Mouse (Mus musculus) heart, adult 2 months (tissue): ENCODE results near the gene Zfp2. TPM values are rescaled to one million over a fixed set of nuclear protein-coding genes. Genes with fewer than 3 reads are reported as not detected.

Experiments used
- DNase-seq, 2 experiments: peaks; one replicate each; pipeline ENCODE4 v3.0.0; 2021
- H3K27ac ChIP-seq: fragments of 200-600 bp; 2 replicates; pipeline ENCODE4 v1.8.1; 2022
- H3K27me3 ChIP-seq: fragments of 200-500 bp; 2 replicates; pipeline ENCODE4 v1.6.1; 2012; ENCODE audit warnings: mild to moderate bottlenecking, low read length, inconsistent platforms, mixed read lengths; ENCODE audit not compliant: control insufficient read depth, insufficient read depth
- H3K36me3 ChIP-seq: fragments of 200-500 bp; 2 replicates; pipeline ENCODE4 v1.6.1; 2012; ENCODE audit warnings: low read length, inconsistent platforms; ENCODE audit not compliant: control insufficient read depth, insufficient read depth
- H3K4me1 ChIP-seq: fragments of 200-500 bp; 2 replicates; pipeline ENCODE4 v1.6.1; 2011; ENCODE audit warnings: low read length; ENCODE audit not compliant: control insufficient read depth, insufficient read depth
- H3K4me3 ChIP-seq: fragments of 200-600 bp; 2 replicates; pipeline ENCODE4 v1.8.1; 2022
- H3K79me2 ChIP-seq: fragments of 200-500 bp; replicated peaks from 2 replicates; pipeline ENCODE4 v1.6.1; 2012; ENCODE audit warnings: mild to moderate bottlenecking, inconsistent platforms, low read length, moderate library complexity, mixed read lengths; ENCODE audit not compliant: control insufficient read depth, insufficient read depth
- H3K9ac ChIP-seq: fragments of 200-500 bp; 2 replicates; pipeline ENCODE4 v1.6.1; 2012; ENCODE audit warnings: low read depth, mild to moderate bottlenecking, control low read depth, inconsistent platforms, low read length, mixed read lengths
- CTCF ChIP-seq: fragments of 200-600 bp; IDR thresholded peaks from 2 replicates; pipeline ENCODE4 v1.8.1; 2022; ENCODE audit warnings: antibody characterized with exemption, mild to moderate bottlenecking, moderate library complexity
- EP300 ChIP-seq: fragments of 200-500 bp; IDR thresholded peaks from 2 replicates; pipeline ENCODE4 v1.6.1; 2011; ENCODE audit warnings: low read depth, low read length, control low read depth; ENCODE audit not compliant: insufficient read depth
- POLR2A ChIP-seq: fragments of 200-500 bp; IDR thresholded peaks from 2 replicates; pipeline ENCODE4 v1.6.1; 2011; ENCODE audit warnings: mild to moderate bottlenecking, low read depth, low read length, control low read depth; ENCODE audit not compliant: insufficient read depth
- WGBS: fragments of 180-500 bp; shearing (Covaris S2); methylation state at CpG from one replicate; pipeline ENCODE4 v1.1.7; 2018; 5-methylcytosine and 5-hydroxymethylcytosine counted together
- intact Hi-C: fragments of 180-260 bp; cut with DNase I; formaldehyde crosslinking; loops from one replicate; pipeline ENCODE4 v1.15.1; 2025
- polyA plus RNA-seq: library from polyadenylated mRNA; depleted of rRNA; stranded (reverse); fragments of >200 nt; gene quantifications from 2 replicates; pipeline ENCODE4 v1.2.3, GENCODE M21; 2012
- total RNA-seq, 2 experiments: library from RNA; stranded (reverse); gene quantifications; 2 replicates each; pipeline ENCODE4 v1.2.3; 2021

Gene Zfp2
- total and polyA plus RNA-seq, 3 experiments: 0.78 to 3.0 (median 2.9) TPM

- Histone ChIP-seq H3K9ac (no peak overlapping the region), H3K79me2 (no peaks in the 10 kb centered on the region), H3K27ac (no peak overlapping the region), H3K27me3 (0 out of 2 replicates have a peak, but pooled peaks cover 1% of the 10 kb centered on the region), H3K4me3 (no peak overlapping the region), H3K4me1 (no peaks in the 10 kb centered on the region), H3K36me3 (no peaks in the 10 kb centered on the region)
- DNase-seq: no peak
- intact Hi-C loops: loop anchor here (1.0 to 5.0 kb wide), 3 partner anchors 94 to 598 kb away; no protein-coding TSS in a partner anchor
- WGBS: 33% methylated on average over 14 of the region's 14 CpGs
- TF ChIP-seq EP300 (no peak), CTCF (peak; percentile 92)
Measured at GRCm38 (mm10) chr11:50939621-50940366, 23.8 kb upstream of the Zfp2 start.

DNA sequence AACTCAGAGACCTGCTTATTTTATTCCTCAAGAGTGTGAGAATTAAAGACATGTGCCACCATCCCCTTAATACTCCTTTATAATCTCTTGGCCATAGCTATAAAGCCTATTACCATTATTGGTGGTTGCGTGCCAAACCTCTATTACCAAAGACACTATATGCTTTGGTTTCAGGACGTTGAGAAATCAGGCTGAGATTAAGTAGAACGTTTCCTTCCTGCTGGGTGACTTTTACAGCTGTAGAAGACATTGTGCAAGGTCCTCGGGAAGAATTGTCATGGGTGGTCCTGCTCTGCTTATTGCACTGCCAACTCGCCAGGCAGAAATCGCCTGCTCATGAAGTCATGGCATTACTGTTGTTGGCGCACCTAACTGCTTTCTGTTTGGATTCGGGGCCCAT lies 22.5 kb upstream of the Zfp2 start:
- 63% methylated on average over 8 of the region's 8 CpGs for WGBS
- Histone ChIP-seq H3K4me1 (no peaks in the 10 kb centered on the region), H3K27me3 (0 out of 2 replicates have a peak, but pooled peaks cover under 1% of the 10 kb centered on the region), H3K4me3 (no peak overlapping the region), H3K27ac (no peak overlapping the region), H3K79me2 (no peaks in the 10 kb centered on the region), H3K36me3 (no peaks in the 10 kb centered on the region), H3K9ac (no peak overlapping the region)
- no peak for DNase-seq
- no peak for TF ChIP-seq EP300
- TF ChIP-seq POLR2A: no peak
- no peak for TF ChIP-seq CTCF
- intact Hi-C loops: no loop called here

DNA sequence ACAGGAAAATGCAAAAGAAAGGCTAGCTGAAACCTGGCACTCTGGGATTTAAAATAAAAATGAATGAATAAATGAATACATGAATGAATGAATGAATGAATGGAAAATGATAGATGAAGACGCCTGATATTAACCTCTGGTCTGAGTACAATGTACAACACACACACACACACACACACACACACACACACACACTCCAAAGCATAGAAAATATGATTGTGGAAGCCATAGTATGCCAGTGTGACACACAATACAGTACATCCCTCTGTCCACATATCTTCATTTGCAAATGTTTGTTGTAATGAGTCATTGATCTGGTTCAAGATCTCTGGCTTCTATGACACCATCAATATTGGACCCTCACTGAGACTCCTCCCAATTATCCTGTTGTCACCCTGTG lies 16.1 kb upstream of the Zfp2 start:
- Histone ChIP-seq H3K4me3 (peak overlapping the region; percentile 84; the same call in 1 of the 2 replicates), H3K9ac (no peak overlapping the region)

DNA sequence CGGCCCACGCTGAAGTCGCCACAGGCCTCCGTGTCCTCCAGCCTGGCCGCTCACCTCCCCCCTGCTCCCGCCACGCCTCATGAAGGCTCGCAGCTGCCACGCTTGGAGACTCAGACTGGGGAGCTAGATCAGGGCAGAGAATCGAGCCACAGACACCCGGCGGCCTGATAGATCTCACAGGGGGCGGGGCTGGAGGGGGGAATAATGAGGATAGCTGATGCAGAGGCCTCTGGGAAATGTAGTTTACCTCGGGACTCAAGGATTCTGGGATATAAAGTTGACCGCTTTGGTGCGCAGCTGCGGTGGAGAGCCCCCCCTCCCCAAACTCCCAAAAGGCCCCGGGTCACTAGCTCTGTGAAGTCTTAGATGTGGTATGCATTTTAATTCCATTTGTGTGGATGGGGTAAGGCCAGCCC lies 15.5 kb upstream of the Zfp2 start, which contains the start of gene Zfp354b:
TSS of gene Zfp354b (minus strand) at position 183 of the 416 bp plus-strand sequence.
- TF ChIP-seq POLR2A: peak; percentile 57; the same call in 1 of the 2 replicates
- TF ChIP-seq CTCF: no peak
- peak; percentile 81 to 84 for DNase-seq
- Histone ChIP-seq H3K79me2 (no peaks in the 10 kb centered on the region), H3K36me3 (no peaks in the 10 kb centered on the region), H3K4me1 (peaks cover 2% of the 10 kb centered on the region; the same call in 1 of the 2 replicates), H3K27ac (peak within 1 kb of the TSS; percentile 79), H3K27me3 (no peaks in the 10 kb centered on the region), H3K9ac (peak within 1 kb of the TSS; percentile 88), H3K4me3 (peak within 1 kb of the TSS; percentile 84)
- intact Hi-C loops: loop anchor here (1.0 to 5.0 kb wide), 4 partner anchors 15 to 126 kb away; partner anchors contain the start of genes Zfp2, Zfp354a and Zfp454
- 2% methylated on average over 18 of the region's 18 CpGs for WGBS

More for the DNA sequence above, 16.1 kb upstream of the Zfp2 start:
- WGBS: 68% methylated on average over 1 of the region's 1 CpGs
- Histone ChIP-seq H3K79me2 (no peaks in the 10 kb centered on the region), H3K27ac (no peak overlapping the region), H3K4me1 (peaks cover 2% of the 10 kb centered on the region; the same call in 1 of the 2 replicates), H3K27me3 (no peaks in the 10 kb centered on the region), H3K36me3 (no peaks in the 10 kb centered on the region)
- no peak for DNase-seq
- intact Hi-C loops: loop anchor here (5.0 kb wide), 3 partner anchors 45 to 125 kb away; partner anchors contain the start of genes Zfp354a and Zfp454
- no peak for TF ChIP-seq CTCF
- TF ChIP-seq EP300: no peak
- TF ChIP-seq POLR2A: no peak

GRCm38 (mm10) chr11:50931021-50931420 lies 15.1 kb upstream of the Zfp2 start:
- WGBS: under 1% methylated on average over 16 of the region's 16 CpGs
- Histone ChIP-seq H3K9ac (peak overlapping the region; percentile 88), H3K27me3 (no peaks in the 10 kb centered on the region), H3K4me1 (peaks cover 2% of the 10 kb centered on the region; the same call in 1 of the 2 replicates), H3K27ac (peak overlapping the region; percentile 79), H3K79me2 (no peaks in the 10 kb centered on the region), H3K4me3 (peak overlapping the region; percentile 84), H3K36me3 (no peaks in the 10 kb centered on the region)
- no peak for DNase-seq
- no peak for TF ChIP-seq POLR2A
- no peak for TF ChIP-seq CTCF
- no peak for TF ChIP-seq EP300
- intact Hi-C loops: loop anchor here (1.0 to 5.0 kb wide), 4 partner anchors 15 to 126 kb away; partner anchors contain the start of genes Zfp2, Zfp354a and Zfp454
